Mouse (Mus musculus): ENCODE measurements around the gene Arhgap6. TPM values are rescaled to one million over a fixed set of nuclear protein-coding genes. Genes with fewer than 3 reads are reported as not detected.
A peak's percentile ranks its signal among the peaks of the same experiment; 100 is the strongest.

Gene Arhgap6
- polyA plus RNA-seq, 1 experiment from 2014 or later, result 5.3 TPM

- Histone ChIP-seq H3K27me3 (ENCODE audit: control insufficient read depth, insufficient read depth, low read length) (no peaks in the 10 kb centered on the region), H3K9me3 (replicated peaks; ENCODE audit: control insufficient read depth, low read length) (no peaks in the 10 kb centered on the region), H3K9ac (ENCODE audit: low read length) (peak overlapping the region; percentile 53; the same call in 1 of the 2 replicates), H3K4me3 (ENCODE audit: low read length) (peak overlapping the region; percentile 53), H3K4me2 (ENCODE audit: low read depth, low read length) (peak overlapping the region; percentile 65), H3K27ac (ENCODE audit: low read length) (no peak overlapping the region), H3K36me3 (ENCODE audit: control insufficient read depth, insufficient read depth) (no peaks in the 10 kb centered on the region), H3K4me1 (ENCODE audit: control insufficient read depth, insufficient read depth, low read length) (no peaks in the 10 kb centered on the region)
- WGBS, result 20% methylated on average over 30 of the region's 32 CpGs
- ATAC-seq (replicated peaks; ENCODE audit: extremely low read depth, insufficient read depth, low FRiP score), result peak; percentile 92
Observed at GRCm38 (mm10) chrX:169036403-169037296, 241.8 kb downstream of the Arhgap6 start.

- Histone ChIP-seq H3K27me3 (ENCODE audit: control insufficient read depth, insufficient read depth, low read length) (no peaks in the 10 kb centered on the region), H3K4me1 (ENCODE audit: control insufficient read depth, insufficient read depth, low read length) (no peaks in the 10 kb centered on the region), H3K9ac (ENCODE audit: low read length) (no peak overlapping the region), H3K4me3 (ENCODE audit: low read length) (peak overlapping the region; percentile 53), H3K4me2 (ENCODE audit: low read depth, low read length) (peak overlapping the region; percentile 65), H3K27ac (ENCODE audit: low read length) (no peak overlapping the region), H3K9me3 (replicated peaks; ENCODE audit: control insufficient read depth, low read length) (no peaks in the 10 kb centered on the region), H3K36me3 (ENCODE audit: control insufficient read depth, insufficient read depth) (no peaks in the 10 kb centered on the region)
- ATAC-seq (replicated peaks; ENCODE audit: extremely low read depth, insufficient read depth, low FRiP score), result no peak
- 58% methylated on average over 4 of the region's 4 CpGs for WGBS
Observed at GRCm38 (mm10) chrX:169037401-169037800, 242.5 kb downstream of the Arhgap6 start.

GRCm38 (mm10) chrX:169043872-169044271, 249.0 kb downstream of the Arhgap6 start:
- no peaks in the 10 kb centered on the region for H3K4me1 ChIP-seq (ENCODE audit: control insufficient read depth, insufficient read depth, low read length)
- H3K27ac ChIP-seq (ENCODE audit: low read length), result no peak overlapping the region
- H3K36me3 ChIP-seq (ENCODE audit: control insufficient read depth, insufficient read depth), result no peaks in the 10 kb centered on the region
- no peak overlapping the region for H3K9ac ChIP-seq (ENCODE audit: low read length)
- no peaks in the 10 kb centered on the region for H3K27me3 ChIP-seq (ENCODE audit: control insufficient read depth, insufficient read depth, low read length)
- 74% methylated on average over 1 of the region's 1 CpGs for WGBS
- no peak overlapping the region for H3K4me2 ChIP-seq (ENCODE audit: low read depth, low read length)
- H3K4me3 ChIP-seq (ENCODE audit: low read length), result no peak overlapping the region
- ATAC-seq (replicated peaks; ENCODE audit: extremely low read depth, insufficient read depth, low FRiP score), result no peak
- H3K9me3 ChIP-seq (replicated peaks; ENCODE audit: control insufficient read depth, low read length), result no peaks in the 10 kb centered on the region

DNA sequence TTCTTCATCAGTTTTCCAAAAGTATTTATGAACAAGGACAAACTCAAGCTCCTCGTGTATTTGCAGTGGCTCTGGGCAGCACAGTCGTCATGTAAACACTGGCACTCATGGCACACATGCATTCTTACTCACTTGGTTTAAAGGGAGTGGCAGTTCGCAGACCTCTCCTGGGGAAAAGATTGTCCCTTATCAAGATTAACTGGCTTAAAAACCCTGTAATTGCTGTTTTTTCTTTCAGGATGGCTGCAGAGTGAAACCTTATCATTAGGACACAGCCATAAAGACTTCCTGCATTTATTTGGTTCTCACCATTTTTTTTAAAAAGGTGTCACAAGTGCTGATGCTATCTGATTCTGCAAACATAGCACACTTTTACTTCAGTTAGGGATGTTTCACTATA, 252.7 kb downstream of the Arhgap6 start:
- no peak for ATAC-seq (replicated peaks; ENCODE audit: extremely low read depth, insufficient read depth, low FRiP score)
- H3K4me3 ChIP-seq (ENCODE audit: low read length), result no peak overlapping the region
- H3K27ac ChIP-seq (ENCODE audit: low read length), result no peak overlapping the region
- H3K9ac ChIP-seq (ENCODE audit: low read length), result no peak overlapping the region
- WGBS, result 56% methylated on average over 3 of the region's 3 CpGs
- no peaks in the 10 kb centered on the region for H3K27me3 ChIP-seq (ENCODE audit: control insufficient read depth, insufficient read depth, low read length)
- H3K9me3 ChIP-seq (replicated peaks; ENCODE audit: control insufficient read depth, low read length), result no peaks in the 10 kb centered on the region
- H3K36me3 ChIP-seq (ENCODE audit: control insufficient read depth, insufficient read depth), result no peaks in the 10 kb centered on the region
- no peak overlapping the region for H3K4me2 ChIP-seq (ENCODE audit: low read depth, low read length)
- H3K4me1 ChIP-seq (ENCODE audit: control insufficient read depth, insufficient read depth, low read length), result no peaks in the 10 kb centered on the region

- Histone ChIP-seq H3K9me3 (replicated peaks; ENCODE audit: control insufficient read depth, low read length) (no peaks in the 10 kb centered on the region), H3K4me2 (ENCODE audit: low read depth, low read length) (no peak overlapping the region), H3K36me3 (ENCODE audit: control insufficient read depth, insufficient read depth) (no peaks in the 10 kb centered on the region), H3K4me3 (ENCODE audit: low read length) (no peak overlapping the region), H3K9ac (ENCODE audit: low read length) (no peak overlapping the region), H3K27ac (ENCODE audit: low read length) (no peak overlapping the region), H3K4me1 (ENCODE audit: control insufficient read depth, insufficient read depth, low read length) (no peaks in the 10 kb centered on the region), H3K27me3 (ENCODE audit: control insufficient read depth, insufficient read depth, low read length) (no peaks in the 10 kb centered on the region)
- no peak for ATAC-seq (replicated peaks; ENCODE audit: extremely low read depth, insufficient read depth, low FRiP score)
Observed at GRCm38 (mm10) chrX:169049550-169049949, 254.7 kb downstream of the Arhgap6 start.

DNA sequence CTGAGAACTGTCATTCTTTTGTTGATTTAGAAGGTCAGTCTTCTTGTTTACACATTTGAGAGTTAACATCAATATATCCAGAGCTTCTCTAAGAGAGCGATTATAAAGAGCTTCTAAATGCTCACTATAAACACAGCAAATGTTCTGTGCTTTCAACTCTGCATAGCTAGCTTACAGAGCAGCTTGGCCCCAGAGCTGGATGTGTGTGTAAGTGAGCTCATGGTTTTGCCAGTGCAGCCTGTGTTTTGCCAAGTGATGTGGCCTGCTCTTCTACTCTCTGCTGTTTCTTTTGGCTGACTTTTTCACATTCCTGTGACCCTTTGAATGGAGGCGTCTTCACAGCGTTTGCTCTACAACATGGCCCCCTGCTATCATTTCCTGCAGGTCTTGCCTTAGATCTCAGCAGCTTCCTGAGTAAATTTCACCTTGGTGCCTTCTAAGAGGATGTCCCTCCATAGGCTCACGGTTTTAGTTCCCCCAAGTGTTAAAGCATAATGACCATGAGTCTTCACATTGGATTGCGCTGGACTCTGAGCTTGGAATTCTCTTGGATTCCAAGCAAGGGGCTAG, 259.1 kb downstream of the Arhgap6 start:
- no peak overlapping the region for H3K4me2 ChIP-seq (ENCODE audit: low read depth, low read length)
- no peak overlapping the region for H3K4me3 ChIP-seq (ENCODE audit: low read length)
- ATAC-seq (replicated peaks; ENCODE audit: extremely low read depth, insufficient read depth, low FRiP score), result no peak; the same call in 1 of the 2 replicates
- no peaks in the 10 kb centered on the region for H3K4me1 ChIP-seq (ENCODE audit: control insufficient read depth, insufficient read depth, low read length)
- H3K27ac ChIP-seq (ENCODE audit: low read length), result peak overlapping the region; percentile 35; the same call in 1 of the 2 replicates
- WGBS, result 27% methylated on average over 5 of the region's 5 CpGs
- H3K9me3 ChIP-seq (replicated peaks; ENCODE audit: control insufficient read depth, low read length), result no peaks in the 10 kb centered on the region
- no peak overlapping the region for H3K9ac ChIP-seq (ENCODE audit: low read length)
- no peaks in the 10 kb centered on the region for H3K36me3 ChIP-seq (ENCODE audit: control insufficient read depth, insufficient read depth)
- H3K27me3 ChIP-seq (ENCODE audit: control insufficient read depth, insufficient read depth, low read length), result no peaks in the 10 kb centered on the region

GRCm38 (mm10) chrX:169062555-169062954, 267.7 kb downstream of the Arhgap6 start:
- Histone ChIP-seq H3K4me1 (ENCODE audit: control insufficient read depth, insufficient read depth, low read length) (no peaks in the 10 kb centered on the region), H3K4me2 (ENCODE audit: low read depth, low read length) (no peak overlapping the region), H3K4me3 (ENCODE audit: low read length) (no peak overlapping the region), H3K27ac (ENCODE audit: low read length) (no peak overlapping the region), H3K36me3 (ENCODE audit: control insufficient read depth, insufficient read depth) (no peaks in the 10 kb centered on the region), H3K27me3 (ENCODE audit: control insufficient read depth, insufficient read depth, low read length) (no peaks in the 10 kb centered on the region), H3K9me3 (replicated peaks; ENCODE audit: control insufficient read depth, low read length) (no peaks in the 10 kb centered on the region; the same call in 1 of the 2 replicates), H3K9ac (ENCODE audit: low read length) (no peak overlapping the region)
- no peak for ATAC-seq (replicated peaks; ENCODE audit: extremely low read depth, insufficient read depth, low FRiP score)

GRCm38 (mm10) chrX:169065298-169065697, 270.4 kb downstream of the Arhgap6 start:
- Histone ChIP-seq H3K9ac (ENCODE audit: low read length) (no peak overlapping the region), H3K27me3 (ENCODE audit: control insufficient read depth, insufficient read depth, low read length) (no peaks in the 10 kb centered on the region), H3K27ac (ENCODE audit: low read length) (no peak overlapping the region), H3K4me3 (ENCODE audit: low read length) (no peak overlapping the region), H3K4me1 (ENCODE audit: control insufficient read depth, insufficient read depth, low read length) (no peaks in the 10 kb centered on the region), H3K9me3 (replicated peaks; ENCODE audit: control insufficient read depth, low read length) (no peaks in the 10 kb centered on the region; the same call in 1 of the 2 replicates), H3K36me3 (ENCODE audit: control insufficient read depth, insufficient read depth) (no peaks in the 10 kb centered on the region), H3K4me2 (ENCODE audit: low read depth, low read length) (no peak overlapping the region)
- no peak for ATAC-seq (replicated peaks; ENCODE audit: extremely low read depth, insufficient read depth, low FRiP score)
- WGBS, result 51% methylated on average over 3 of the region's 3 CpGs

DNA sequence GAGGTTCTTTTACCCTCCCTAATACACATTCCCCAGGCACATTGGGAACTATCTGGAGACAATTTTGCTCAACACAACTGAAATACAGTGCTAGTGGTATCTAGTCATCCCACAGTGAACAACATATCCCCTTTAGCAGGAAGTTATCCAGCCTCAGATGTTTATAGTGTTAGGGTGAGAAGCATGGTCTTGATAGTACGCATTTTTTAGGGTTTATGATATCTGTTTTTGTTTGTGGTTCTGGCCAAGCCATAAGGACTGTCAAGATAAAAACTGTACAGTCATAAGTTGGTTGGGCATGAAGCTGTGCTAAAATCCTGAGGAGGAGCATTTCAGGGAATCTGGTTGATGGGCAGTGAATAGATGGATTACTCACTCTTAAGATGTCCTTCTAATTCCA, 271.0 kb downstream of the Arhgap6 start:
- Histone ChIP-seq H3K36me3 (ENCODE audit: control insufficient read depth, insufficient read depth) (no peaks in the 10 kb centered on the region), H3K4me2 (ENCODE audit: low read depth, low read length) (no peak overlapping the region), H3K4me1 (ENCODE audit: control insufficient read depth, insufficient read depth, low read length) (no peaks in the 10 kb centered on the region), H3K27ac (ENCODE audit: low read length) (no peak overlapping the region), H3K4me3 (ENCODE audit: low read length) (no peak overlapping the region), H3K27me3 (ENCODE audit: control insufficient read depth, insufficient read depth, low read length) (no peaks in the 10 kb centered on the region), H3K9me3 (replicated peaks; ENCODE audit: control insufficient read depth, low read length) (no peaks in the 10 kb centered on the region; the same call in 1 of the 2 replicates), H3K9ac (ENCODE audit: low read length) (no peak overlapping the region)
- no peak for ATAC-seq (replicated peaks; ENCODE audit: extremely low read depth, insufficient read depth, low FRiP score)
- 73% methylated on average over 1 of the region's 1 CpGs for WGBS
